Mouse (Mus musculus) intestine, embryonic 16.5 days (tissue): ENCODE data around the gene Cul7. TPM values are rescaled to one million over a fixed set of nuclear protein-coding genes. Genes with fewer than 3 reads are reported as not detected.

Experiments
- ATAC-seq: fragments of 200-750 bp; cut with Nextera tagmentation; 2 replicates; pipeline ENCODE4 v1.8.0; 2017; ENCODE audit warnings: moderate TSS enrichment, moderate library complexity
- H3K27ac ChIP-seq: fragments of 300-500 bp; sonication (generic); 2 replicates; pipeline ENCODE4 v1.5.1; 2014; ENCODE audit warnings: mild to moderate bottlenecking, low read length
- H3K27me3 ChIP-seq: fragments of 300-500 bp; sonication (generic); replicated peaks from 2 replicates; pipeline ENCODE4 v1.6.1; 2014; ENCODE audit warnings: low read length, control low read depth, mixed read lengths; ENCODE audit not compliant: control insufficient read depth, insufficient read depth
- H3K36me3 ChIP-seq: fragments of 300-500 bp; sonication (generic); 2 replicates; pipeline ENCODE4 v1.6.1; 2014; ENCODE audit warnings: low read length, control low read depth; ENCODE audit not compliant: control insufficient read depth, insufficient read depth
- H3K4me1 ChIP-seq: fragments of 300-500 bp; sonication (generic); 2 replicates; pipeline ENCODE4 v1.6.1; 2014; ENCODE audit warnings: low read length, control low read depth, mixed read lengths; ENCODE audit not compliant: control insufficient read depth, insufficient read depth
- H3K4me2 ChIP-seq: fragments of 300-500 bp; sonication (generic); 2 replicates; pipeline ENCODE4 v1.6.1; 2014; ENCODE audit warnings: low read depth, low read length, control low read depth
- H3K4me3 ChIP-seq: fragments of 300-500 bp; sonication (generic); 2 replicates; pipeline ENCODE4 v1.5.1; 2014; ENCODE audit warnings: mild to moderate bottlenecking, low read length
- H3K9ac ChIP-seq: fragments of 300-500 bp; sonication (generic); 2 replicates; pipeline ENCODE4 v1.6.1; 2014; ENCODE audit warnings: low read depth, low read length
- H3K9me3 ChIP-seq: fragments of 300-500 bp; sonication (generic); 2 replicates; pipeline ENCODE4 v1.6.1; 2016; ENCODE audit warnings: low read length, control low read depth; ENCODE audit not compliant: control insufficient read depth
- WGBS: fragments of 180-500 bp; shearing (Covaris S2); extraction: QIAGEN DNeasy Blood & Tissue Kit; methylation state at CpG from one replicate; pipeline ENCODE4 v1.1.7; 2014; 5-methylcytosine and 5-hydroxymethylcytosine counted together
- polyA plus RNA-seq: library from polyadenylated mRNA; unstranded; fragments of >200 nt; fragmentation: Nextera tagmentation; extraction: Ambion mirVana; gene quantifications from 2 replicates; pipeline ENCODE4 v1.2.1, GENCODE M21; 2015

The Cul7 gene
- polyA plus RNA-seq, 1 experiment from 2014 or later, result 42.4 TPM

DNA sequence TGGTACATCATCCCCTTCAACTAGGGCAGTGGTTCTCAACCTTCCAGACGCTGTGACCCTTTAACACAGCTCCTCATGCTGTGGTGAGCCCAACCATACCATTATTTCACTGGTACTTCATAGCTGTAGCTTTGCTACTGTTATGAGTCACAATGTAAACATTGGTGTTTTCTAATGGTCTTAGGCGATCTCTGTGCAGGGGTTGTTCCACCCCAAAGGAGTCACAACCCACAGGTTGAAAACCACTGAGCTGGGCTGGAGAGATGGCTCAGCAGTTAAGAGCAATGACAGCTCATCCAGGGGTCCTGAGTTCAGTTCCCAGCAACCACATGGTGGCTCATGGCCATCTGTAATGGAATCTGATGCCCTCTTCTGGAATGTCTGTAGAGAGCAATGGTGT, 41.3 kb downstream of the Cul7 start:
- Histone ChIP-seq H3K27ac (no peak overlapping the region), H3K4me1 (no peaks in the 10 kb centered on the region), H3K36me3 (peaks cover 4% of the 10 kb centered on the region; the same call in 1 of the 2 replicates), H3K4me2 (no peak overlapping the region), H3K9me3 (no peaks in the 10 kb centered on the region), H3K4me3 (no peak overlapping the region), H3K9ac (no peak overlapping the region), H3K27me3 (no peaks in the 10 kb centered on the region)
- 70% methylated on average over 2 of the region's 2 CpGs for WGBS
- no peak for ATAC-seq

DNA sequence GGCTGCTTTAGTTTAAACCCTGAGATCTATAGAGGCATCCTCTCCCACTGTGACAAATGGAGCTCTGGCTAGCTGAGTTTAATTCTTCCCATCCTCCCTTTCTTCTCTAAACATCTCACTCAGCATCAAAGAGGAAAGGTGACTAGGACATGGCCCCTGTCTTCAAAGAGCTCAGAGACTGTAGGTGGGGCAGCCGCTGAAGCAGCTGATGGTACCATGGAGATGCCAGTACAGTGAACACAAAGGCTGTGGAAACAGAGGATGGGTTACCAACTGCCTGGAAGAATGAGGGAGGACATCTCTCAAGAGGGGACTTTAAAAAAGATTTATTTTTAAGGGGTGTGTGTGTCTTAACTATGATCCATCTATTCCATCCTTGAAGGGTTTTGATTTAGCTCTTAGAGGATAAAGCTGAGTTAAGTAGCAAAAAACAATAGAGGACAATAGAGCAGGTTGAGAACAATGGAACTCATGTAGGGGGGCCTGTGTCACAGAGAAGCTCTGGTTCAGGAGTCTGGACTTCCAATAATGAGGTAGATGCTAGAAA, 44.5 kb downstream of the Cul7 start:
- peaks cover 8% of the 10 kb centered on the region for H3K4me1 ChIP-seq
- WGBS, result 72% methylated on average over 1 of the region's 1 CpGs
- no peaks in the 10 kb centered on the region; the same call in 1 of the 2 replicates for H3K36me3 ChIP-seq
- no peak overlapping the region for H3K9ac ChIP-seq
- no peak overlapping the region for H3K4me2 ChIP-seq
- H3K27me3 ChIP-seq, result no peaks in the 10 kb centered on the region
- no peaks in the 10 kb centered on the region for H3K9me3 ChIP-seq
- H3K27ac ChIP-seq, result no peak overlapping the region
- H3K4me3 ChIP-seq, result no peak overlapping the region
- ATAC-seq, result no peak

DNA sequence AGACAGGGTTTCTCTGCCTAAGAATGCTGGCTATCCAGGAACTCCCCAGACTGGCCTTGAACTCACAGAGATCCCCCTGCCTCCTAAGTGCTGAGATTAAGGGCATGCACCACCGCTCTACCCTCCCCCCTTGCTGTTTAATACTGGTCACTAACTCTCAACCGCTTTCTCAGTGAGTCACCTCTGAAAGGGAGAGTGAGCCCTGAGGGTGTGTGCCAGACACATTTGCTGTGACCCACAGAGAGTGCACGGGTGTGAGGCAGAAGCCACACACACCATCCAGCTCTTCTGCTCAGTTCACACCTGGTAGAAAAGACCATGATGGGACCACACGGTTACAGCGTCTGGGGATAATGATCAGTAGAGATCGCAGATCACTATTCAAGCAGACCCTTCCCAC, 48.4 kb downstream of the Cul7 start:
- Histone ChIP-seq H3K4me2 (no peak overlapping the region), H3K4me1 (peaks cover 22% of the 10 kb centered on the region), H3K4me3 (no peak overlapping the region), H3K36me3 (0 out of 2 replicates have a peak, but pooled peaks cover 2% of the 10 kb centered on the region), H3K9me3 (no peaks in the 10 kb centered on the region), H3K27ac (no peak overlapping the region), H3K27me3 (no peaks in the 10 kb centered on the region), H3K9ac (no peak overlapping the region)
- ATAC-seq, result peak; percentile 29; the same call in 1 of the 2 replicates
- 87% methylated on average over 6 of the region's 6 CpGs for WGBS

DNA sequence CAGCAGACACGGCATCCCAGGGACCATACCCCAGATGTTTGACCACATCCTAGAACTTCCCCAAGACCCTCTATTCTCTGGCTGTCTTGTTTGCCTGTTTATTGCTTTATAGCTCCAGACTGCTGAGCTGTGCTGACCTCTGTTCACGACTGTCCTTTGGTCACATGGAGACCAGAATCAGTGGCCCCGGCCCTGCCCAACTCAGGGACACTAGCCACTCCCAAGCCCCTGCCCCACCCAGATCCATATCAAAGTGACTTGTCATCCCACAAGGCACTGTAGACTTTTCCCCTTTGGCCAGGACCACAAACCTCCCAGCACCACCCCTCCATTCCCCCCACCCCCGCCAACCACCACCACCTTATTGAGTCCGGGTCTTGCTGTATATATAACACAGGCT, 49.1 kb downstream of the Cul7 start:
- Histone ChIP-seq H3K27ac (no peak overlapping the region), H3K4me1 (peaks cover 27% of the 10 kb centered on the region), H3K9me3 (no peaks in the 10 kb centered on the region), H3K9ac (no peak overlapping the region), H3K27me3 (no peaks in the 10 kb centered on the region), H3K4me3 (no peak overlapping the region), H3K36me3 (0 out of 2 replicates have a peak, but pooled peaks cover 2% of the 10 kb centered on the region), H3K4me2 (no peak overlapping the region)
- 55% methylated on average over 5 of the region's 5 CpGs for WGBS
- ATAC-seq, result peak; percentile 54

DNA sequence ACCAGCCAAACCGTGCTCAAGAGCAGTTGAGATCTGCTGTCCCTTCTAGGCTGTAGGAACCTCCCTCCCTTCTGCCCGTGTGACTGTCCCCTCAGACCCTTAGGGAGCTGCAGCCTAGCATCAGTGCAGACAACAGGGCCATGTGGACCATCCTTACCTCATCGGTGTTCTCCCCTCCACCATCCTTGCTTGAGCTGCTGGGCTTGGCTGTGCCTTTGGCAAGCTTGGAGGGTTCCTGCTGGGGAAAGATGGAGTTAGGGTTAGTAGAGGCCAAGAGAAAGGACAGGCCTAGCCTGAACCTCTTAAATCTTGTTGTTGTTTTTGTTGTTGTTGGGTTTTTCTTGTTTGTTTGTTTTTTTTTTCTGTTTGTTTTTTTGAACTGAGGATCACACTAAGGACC, 49.8 kb downstream of the Cul7 start:
- H3K27me3 ChIP-seq, result no peaks in the 10 kb centered on the region
- no peak overlapping the region for H3K4me2 ChIP-seq
- H3K36me3 ChIP-seq, result 0 out of 2 replicates have a peak, but pooled peaks cover 2% of the 10 kb centered on the region
- H3K4me3 ChIP-seq, result no peak overlapping the region
- ATAC-seq, result no peak
- H3K9ac ChIP-seq, result no peak overlapping the region
- H3K27ac ChIP-seq, result no peak overlapping the region
- WGBS, result 84% methylated on average over 3 of the region's 3 CpGs
- peaks cover 27% of the 10 kb centered on the region for H3K4me1 ChIP-seq
- H3K9me3 ChIP-seq, result no peaks in the 10 kb centered on the region

DNA sequence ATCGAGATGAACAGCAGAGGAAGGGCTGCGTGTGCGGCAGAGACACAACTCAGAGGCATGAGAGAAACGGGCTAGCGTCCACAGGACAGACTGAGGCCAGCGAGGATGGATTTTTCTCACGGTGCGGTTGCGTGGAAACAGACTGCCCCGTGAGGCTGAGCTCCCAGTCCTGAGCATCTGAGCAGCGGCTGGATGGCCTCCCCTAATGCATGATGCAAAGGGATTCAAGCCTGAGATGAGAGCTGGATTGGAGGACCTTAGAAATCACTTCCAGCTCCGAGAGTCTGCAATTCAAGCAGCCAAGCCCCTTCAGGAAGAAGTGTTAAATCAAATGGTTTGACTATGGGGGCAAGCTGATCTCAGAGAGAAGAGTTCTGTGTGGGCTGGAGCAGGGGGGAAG, 51.4 kb downstream of the Cul7 start:
- Histone ChIP-seq H3K9me3 (no peaks in the 10 kb centered on the region), H3K4me1 (peaks cover 27% of the 10 kb centered on the region), H3K4me3 (no peak overlapping the region), H3K9ac (peak overlapping the region; percentile 53; the same call in 1 of the 2 replicates), H3K27ac (no peak overlapping the region), H3K36me3 (0 out of 2 replicates have a peak, but pooled peaks cover 2% of the 10 kb centered on the region), H3K27me3 (no peaks in the 10 kb centered on the region), H3K4me2 (no peak overlapping the region)
- WGBS, result 70% methylated on average over 12 of the region's 12 CpGs
- no peak for ATAC-seq

DNA sequence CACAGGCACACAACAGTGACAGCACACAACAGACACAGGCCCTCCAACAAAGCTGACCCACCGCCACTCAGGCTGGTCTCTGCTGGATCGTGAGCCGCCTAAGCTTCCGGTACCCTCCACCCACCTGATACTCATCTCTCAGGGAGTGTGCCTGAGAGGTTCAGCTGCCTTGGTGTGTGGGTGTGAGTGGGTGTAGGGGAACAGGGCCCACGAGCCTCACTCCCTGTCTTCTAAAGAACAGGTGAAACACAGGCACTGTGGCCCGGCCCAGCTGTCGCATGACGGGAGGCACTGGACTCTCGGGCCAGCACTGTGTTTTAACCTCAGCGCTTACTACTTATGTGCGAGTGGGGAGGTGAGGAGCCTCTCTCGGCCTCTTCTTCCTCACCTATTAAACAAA, 52.0 kb downstream of the Cul7 start:
- no peak overlapping the region for H3K4me3 ChIP-seq
- no peak for ATAC-seq
- peaks cover 27% of the 10 kb centered on the region for H3K4me1 ChIP-seq
- no peaks in the 10 kb centered on the region for H3K9me3 ChIP-seq
- H3K36me3 ChIP-seq, result 0 out of 2 replicates have a peak, but pooled peaks cover 2% of the 10 kb centered on the region
- H3K27me3 ChIP-seq, result no peaks in the 10 kb centered on the region
- H3K4me2 ChIP-seq, result no peak overlapping the region
- no peak overlapping the region for H3K27ac ChIP-seq
- 83% methylated on average over 12 of the region's 12 CpGs for WGBS
- H3K9ac ChIP-seq, result peak overlapping the region; percentile 53

DNA sequence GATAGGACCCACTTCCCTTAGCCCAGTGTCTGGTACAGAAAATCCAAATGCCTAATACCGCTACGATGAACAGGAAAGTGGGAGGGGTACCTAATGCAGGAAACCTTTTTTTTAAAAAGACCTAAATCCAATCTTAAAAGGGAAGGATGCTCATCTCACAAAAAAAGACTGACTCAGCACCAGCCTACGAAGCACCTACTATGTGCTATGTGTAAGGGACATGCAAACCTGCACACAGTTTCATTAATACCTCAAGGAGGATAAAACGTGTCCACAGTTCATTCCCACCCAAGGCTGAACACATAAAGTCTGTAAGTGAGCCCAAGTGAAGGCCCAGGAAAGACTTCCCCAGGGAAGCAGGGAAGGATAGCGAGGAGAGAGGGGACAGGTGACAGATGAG, 52.4 kb downstream of the Cul7 start:
- Histone ChIP-seq H3K4me1 (peaks cover 27% of the 10 kb centered on the region), H3K27ac (no peak overlapping the region), H3K27me3 (no peaks in the 10 kb centered on the region), H3K36me3 (0 out of 2 replicates have a peak, but pooled peaks cover 2% of the 10 kb centered on the region), H3K9me3 (no peaks in the 10 kb centered on the region), H3K4me2 (no peak overlapping the region), H3K4me3 (no peak overlapping the region), H3K9ac (peak overlapping the region; percentile 92; the same call in 1 of the 2 replicates)
- 86% methylated on average over 5 of the region's 5 CpGs for WGBS
- no peak for ATAC-seq

DNA sequence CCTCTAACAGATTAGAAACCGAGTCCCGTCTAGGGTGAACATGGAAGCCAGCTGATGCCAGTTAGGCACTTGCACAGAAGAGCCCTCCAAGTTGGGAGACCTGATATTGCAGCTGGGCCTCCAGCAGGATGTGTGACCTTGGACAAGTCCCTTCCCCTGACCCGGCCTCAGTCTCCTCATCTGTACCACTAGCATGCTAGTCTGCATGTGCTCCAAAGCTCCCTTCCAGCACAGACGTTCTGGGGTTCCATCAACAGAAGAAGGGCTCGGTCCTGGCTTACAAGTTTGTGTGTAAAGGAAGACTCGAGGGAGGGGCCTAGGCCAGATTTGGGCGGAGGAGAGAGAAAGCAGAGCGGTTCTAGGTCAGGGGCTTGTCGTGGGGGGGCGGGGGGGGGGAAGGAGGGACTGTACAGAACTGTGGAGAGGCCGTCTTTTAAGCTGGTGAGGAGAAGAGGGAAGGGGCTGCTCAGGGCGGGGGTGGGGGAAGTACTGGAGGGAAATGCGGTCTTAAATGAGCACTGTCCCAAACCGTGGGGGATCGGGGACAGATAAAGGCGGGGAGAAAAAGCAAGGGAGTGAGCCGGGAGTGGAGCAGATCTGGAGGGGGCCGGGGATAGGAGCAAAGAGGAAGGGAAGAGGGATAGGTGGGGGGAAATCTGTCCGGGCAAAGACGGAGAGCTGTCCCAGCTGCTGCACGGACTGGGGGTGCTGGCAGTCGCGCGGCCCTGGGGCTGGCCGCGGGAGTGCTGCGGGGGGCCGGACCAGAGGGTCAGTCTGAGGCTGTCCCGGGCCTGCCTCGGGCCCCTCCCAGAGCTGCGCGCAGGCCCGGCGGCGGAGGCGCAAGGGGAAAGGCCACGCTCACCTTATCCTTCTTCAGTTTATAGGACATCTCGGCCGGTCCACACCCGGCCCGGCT, 54.1 kb downstream of the Cul7 start:
- Histone ChIP-seq H3K4me1 (peaks cover 21% of the 10 kb centered on the region), H3K4me3 (peak overlapping the region; percentile 86), H3K36me3 (0 out of 2 replicates have a peak, but pooled peaks cover 2% of the 10 kb centered on the region), H3K27ac (peak overlapping the region; percentile 93), H3K9me3 (no peaks in the 10 kb centered on the region), H3K9ac (peak overlapping the region; percentile 92), H3K4me2 (peak overlapping the region; percentile 70), H3K27me3 (no peaks in the 10 kb centered on the region)
- ATAC-seq, result peak; percentile 84
- 2% methylated on average over 41 of the region's 41 CpGs for WGBS
